Mouse (Mus musculus): ENCODE results near the gene Elf3. TPM values are rescaled to one million over a fixed set of nuclear protein-coding genes. Genes with fewer than 3 reads are reported as not detected.

Elf3 gene
- polyA plus RNA-seq, 1 experiment = not detected

GRCm38 (mm10) chr1:135204196-135205126 lies 53.9 kb downstream of the Elf3 start:
- no peak overlapping the region for H3K27ac ChIP-seq (ENCODE audit: control insufficient read depth, insufficient read depth, low read depth, low read length)
- no peaks in the 10 kb centered on the region for H3K27me3 ChIP-seq (ENCODE audit: control insufficient read depth, insufficient read depth, low read length)
- no peaks in the 10 kb centered on the region; the same call in 1 of the 2 replicates for H3K4me1 ChIP-seq (ENCODE audit: control insufficient read depth, insufficient read depth, low read length)
- no peaks in the 10 kb centered on the region for H3K36me3 ChIP-seq (ENCODE audit: control insufficient read depth, insufficient read depth, low read length)
- TF ChIP-seq CTCF (IDR thresholded peaks at IDR 0.05; ENCODE audit: control insufficient read depth, insufficient read depth, insufficient replicate concordance, low read depth, low read length) (no peak), POLR2A (IDR thresholded peaks at IDR 0.05; ENCODE audit: control insufficient read depth, low read depth, low read length) (no peak)
- no peak overlapping the region for H3K4me3 ChIP-seq (ENCODE audit: control insufficient read depth, low read depth, low read length)

Other genes starting within 250 kb of the Elf3 start
- 3.0 and 3.8 TPM in 2 replicates for gene Lgr6, start 153.3 kb downstream of the Elf3 start, polyA plus RNA-seq (2012; rRNA removed)
- gene Ptpn7, start 125.9 kb downstream of the Elf3 start, polyA plus RNA-seq (2012; rRNA removed) = 2.6 TPM in 2 replicates
- gene Arl8a, start 111.7 kb downstream of the Elf3 start, polyA plus RNA-seq (2012; rRNA removed) = 16.9 and 20.6 TPM in 2 replicates
- 0.07 TPM in 1 of 2 replicates, not detected in the other for gene Gpr37l1, start 90.9 kb downstream of the Elf3 start, polyA plus RNA-seq (2012; rRNA removed)
- gene Rnpep, start 25.5 kb upstream of the Elf3 start, polyA plus RNA-seq (2012; rRNA removed) = 15.7 and 16.6 TPM in 2 replicates
- gene Timm17a, start 55.2 kb upstream of the Elf3 start, polyA plus RNA-seq (2012; rRNA removed) = 69.1 and 73.2 TPM in 2 replicates
- 1.7 and 2.9 TPM in 2 replicates for gene Lmod1, start 66.2 kb upstream of the Elf3 start, polyA plus RNA-seq (2012; rRNA removed)
- gene Shisa4, start 116.7 kb upstream of the Elf3 start, polyA plus RNA-seq (2012; rRNA removed) = 0.38 and 1.1 TPM in 2 replicates
- 37.5 and 38.7 TPM in 2 replicates for gene Ipo9, start 171.9 kb upstream of the Elf3 start, polyA plus RNA-seq (2012; rRNA removed)

Measured in testis, adult 2 months (tissue).